Mouse (Mus musculus) right cerebral cortex, postnatal 4 days (tissue): ENCODE results near the gene Gm49450.

Experiments
- DNase-seq: peaks from one replicate; pipeline ENCODE4 v3.0.0-alpha.2; 2022

Gm49450 gene

GRCm38 (mm10) chr15:98887526-98887925, 65.8 kb downstream of the Gm49450 start:
- no peak for DNase-seq

GRCm38 (mm10) chr15:98886667-98887387, 66.5 kb downstream of the Gm49450 start:
- DNase-seq = no peak

- no peak for DNase-seq
These were observed 69.2 kb downstream of the Gm49450 start for GRCm38 (mm10) chr15:98884106-98884505.

DNA sequence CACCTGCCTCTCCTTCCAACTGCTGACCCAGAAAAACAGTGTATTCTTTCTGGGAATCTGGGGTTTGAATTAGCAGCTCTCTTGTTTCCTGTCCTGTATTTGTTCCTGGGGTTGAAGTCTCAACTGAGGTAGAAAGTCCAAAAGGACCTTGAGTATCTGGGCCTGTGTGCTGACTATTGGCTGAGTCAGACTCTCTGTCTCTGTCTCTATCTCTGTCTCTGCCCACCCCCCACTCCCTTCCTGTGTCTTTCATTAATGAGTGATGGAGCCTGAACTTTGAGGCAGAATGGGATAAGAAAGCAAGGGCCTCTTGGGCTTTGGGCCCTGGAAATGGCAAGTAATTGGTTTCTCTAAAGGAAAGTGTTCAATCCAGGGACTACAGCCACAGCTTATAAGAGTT, 69.7 kb downstream of the Gm49450 start:
- DNase-seq = no peak
